Comparison of ENCODE assay signal across 17 mouse cellular contexts in the genomic region with DNA sequence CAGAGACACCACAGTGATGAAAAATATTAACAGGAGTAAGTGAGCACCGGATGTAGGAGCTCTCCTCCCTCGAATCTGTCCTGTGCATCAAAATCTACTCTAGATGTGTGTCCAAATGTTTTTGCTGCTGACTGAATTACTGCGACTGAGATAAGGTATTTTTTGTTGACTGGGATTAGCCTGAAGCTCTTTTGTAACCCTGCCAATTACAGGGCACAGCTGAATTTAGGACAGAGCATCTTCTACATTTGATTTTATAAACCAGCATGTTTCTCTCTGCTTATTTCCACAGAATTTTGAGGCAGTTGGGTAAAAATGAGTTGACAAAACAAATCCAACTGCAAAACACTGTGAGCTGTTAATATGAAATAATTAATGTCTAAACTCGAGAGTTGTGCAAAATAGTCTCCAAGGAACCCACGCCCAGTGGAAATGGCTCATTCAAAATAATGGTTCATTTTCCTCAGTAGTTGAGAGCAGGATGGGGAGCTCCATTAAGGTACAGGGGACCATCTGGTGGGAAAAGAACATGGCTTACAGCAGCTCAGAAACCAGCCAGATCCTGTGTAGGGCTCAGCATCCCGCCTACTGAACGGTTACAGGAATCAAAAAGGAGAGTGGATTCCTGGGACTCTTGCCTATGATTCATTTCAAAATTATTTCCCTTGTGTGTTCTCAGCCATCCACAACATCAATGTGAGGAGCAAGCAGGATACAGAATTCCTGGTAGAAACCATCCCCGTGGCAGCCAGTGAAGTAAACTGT.
DNase-seq lines count a peak whose midpoint lies in the region; ATAC-seq lines count a peak whose summit lies in the region.
"Had no signal": no experiment of that assay in that cellular context is flagged by ENCODE, and none has a peak within 500 bp of the region (broad histone marks: within the 10 kb centered on the region; RNA-seq: fewer than 3 reads in every experiment).

No protein-coding gene starts in this region.

- no peak overlapping the region for H3K4me3 ChIP-seq in forebrain, embryonic 16.5 days (replicated peaks; ENCODE audit: low read length)
- H3K4me3 ChIP-seq in forebrain, embryonic 11.5 days (ENCODE audit: low read depth, low read length): no peak overlapping the region
- H3K4me3 ChIP-seq in heart, embryonic 12.5 days: no peak overlapping the region
- H3K4me3 ChIP-seq: forebrain, embryonic 12.5 days; stomach, embryonic 15.5 days had no signal

- H3K27ac ChIP-seq in forebrain, embryonic 16.5 days (ENCODE audit: low read length): no peak overlapping the region
- H3K27ac ChIP-seq in forebrain, embryonic 11.5 days (ENCODE audit: low read depth, low read length): no peak overlapping the region
- no peak overlapping the region for H3K27ac ChIP-seq in heart, embryonic 12.5 days (ENCODE audit: poor library complexity, severe bottlenecking)
- H3K27ac ChIP-seq: forebrain, embryonic 12.5 days; stomach, embryonic 15.5 days had no signal

- peak; percentile 38; the same call in 1 of the 2 replicates for ATAC-seq in forebrain, embryonic 16.5 days
- ATAC-seq in forebrain, embryonic 11.5 days (replicated peaks; ENCODE audit: low FRiP score): no peak
- no peak for ATAC-seq in heart, embryonic 12.5 days (ENCODE audit: insufficient number of reproducible peaks, low FRiP score)
- ATAC-seq: inflammation-experienced regulatory T-cells, adult 6 months; lung, postnatal 0 days had no signal

- no peak overlapping the region for H3K4me2 ChIP-seq in forebrain, embryonic 16.5 days (ENCODE audit: low read length)
- no peak overlapping the region for H3K4me2 ChIP-seq in forebrain, embryonic 11.5 days (ENCODE audit: low read depth, low read length, severe bottlenecking)
- H3K4me2 ChIP-seq in heart, embryonic 12.5 days: no peak overlapping the region
- H3K4me2 ChIP-seq: forebrain, embryonic 12.5 days; liver, embryonic 11.5 days; stomach, embryonic 15.5 days had no signal

- H3K27me3 ChIP-seq in forebrain, embryonic 16.5 days (replicated peaks; ENCODE audit: control insufficient read depth, insufficient read depth, low read length): no peaks in the 10 kb centered on the region
- no peaks in the 10 kb centered on the region for H3K27me3 ChIP-seq in forebrain, embryonic 11.5 days (ENCODE audit: control insufficient read depth, insufficient read depth, low read length)
- H3K27me3 ChIP-seq in heart, embryonic 12.5 days (replicated peaks): no peaks in the 10 kb centered on the region
- H3K27me3 ChIP-seq: forebrain, embryonic 12.5 days; stomach, embryonic 15.5 days had no signal

- no peaks in the 10 kb centered on the region for H3K9me3 ChIP-seq in forebrain, embryonic 16.5 days (ENCODE audit: control insufficient read depth, low read length)
- H3K9me3 ChIP-seq in forebrain, embryonic 11.5 days (ENCODE audit: control insufficient read depth, low read length): no peaks in the 10 kb centered on the region
- H3K9me3 ChIP-seq in heart, embryonic 12.5 days (replicated peaks): no peaks in the 10 kb centered on the region
- H3K9me3 ChIP-seq: forebrain, embryonic 12.5 days; stomach, embryonic 15.5 days had no signal

- 0 out of 2 replicates have a peak, but pooled peaks cover 3% of the 10 kb centered on the region for H3K4me1 ChIP-seq in forebrain, embryonic 16.5 days (replicated peaks; ENCODE audit: control insufficient read depth, insufficient read depth, low read length)
- no peaks in the 10 kb centered on the region for H3K4me1 ChIP-seq in forebrain, embryonic 11.5 days (replicated peaks; ENCODE audit: control insufficient read depth, insufficient read depth, low read length)
- peaks cover 23% of the 10 kb centered on the region for H3K4me1 ChIP-seq in heart, embryonic 12.5 days (replicated peaks)
- H3K4me1 ChIP-seq: forebrain, embryonic 12.5 days; stomach, embryonic 15.5 days had no signal

- intact Hi-C loops in heart, postnatal 10 days (cut with DNase I): loop anchor here (10.0 kb wide), 1 partner anchor 202 kb away; no protein-coding TSS in a partner anchor

- WGBS in forebrain, embryonic 16.5 days: 70% methylated on average over 8 of the region's 8 CpGs
- WGBS in forebrain, embryonic 11.5 days: 87% methylated on average over 8 of the region's 8 CpGs
- WGBS in heart, embryonic 12.5 days: 71% methylated on average over 8 of the region's 8 CpGs

- no peak overlapping the region for H3K9ac ChIP-seq in forebrain, embryonic 16.5 days (replicated peaks; ENCODE audit: low read depth, low read length)
- H3K9ac ChIP-seq in forebrain, embryonic 11.5 days (ENCODE audit: low read length): no peak overlapping the region
- no peak overlapping the region for H3K9ac ChIP-seq in heart, embryonic 12.5 days
- H3K9ac ChIP-seq: forebrain, embryonic 12.5 days; stomach, embryonic 15.5 days had no signal

- DNase-seq in forebrain, embryonic 11.5 days (ENCODE audit: low spot score): no peak
- peak; percentile 6 to 12 for DNase-seq in heart, postnatal 10 days
- DNase-seq in brain, adult 2 months (ENCODE audit: low read depth, low spot score): peak; percentile 80
- DNase-seq in layer of hippocampus, postnatal 14 days (ENCODE audit: low spot score in 2 of 2): peak; percentile 28 to 77
- DNase-seq in liver: no peak
- DNase-seq in lung, adult 18-20 months: no peak
- DNase-seq: adrenal gland, adult 8-10 months; B cell, adult 2 months; gastrocnemius, postnatal 25 days; thymus, postnatal 4 days had no signal

- H3K36me3 ChIP-seq in forebrain, embryonic 16.5 days (ENCODE audit: control insufficient read depth, insufficient read depth): no peaks in the 10 kb centered on the region
- H3K36me3 ChIP-seq in forebrain, embryonic 11.5 days (ENCODE audit: control insufficient read depth, insufficient read depth, low read length): no peaks in the 10 kb centered on the region
- H3K36me3 ChIP-seq in heart, embryonic 12.5 days: no peaks in the 10 kb centered on the region
- H3K36me3 ChIP-seq: forebrain, embryonic 12.5 days; stomach, embryonic 15.5 days had no signal

Comparison
In these comparisons a context has a peak if more than half of its experiments do, and no peak if none do; other contexts are left out.
1. DNase-seq: peak in heart, postnatal 10 days (2 of 2), brain, adult 2 months (single experiment) and layer of hippocampus, postnatal 14 days (2 of 2); none in forebrain, embryonic 11.5 days (single experiment), liver (single experiment) and lung, adult 18-20 months (0 of 2).